Comparison of ENCODE assay signal across 8 mouse cellular contexts in the genomic region with DNA sequence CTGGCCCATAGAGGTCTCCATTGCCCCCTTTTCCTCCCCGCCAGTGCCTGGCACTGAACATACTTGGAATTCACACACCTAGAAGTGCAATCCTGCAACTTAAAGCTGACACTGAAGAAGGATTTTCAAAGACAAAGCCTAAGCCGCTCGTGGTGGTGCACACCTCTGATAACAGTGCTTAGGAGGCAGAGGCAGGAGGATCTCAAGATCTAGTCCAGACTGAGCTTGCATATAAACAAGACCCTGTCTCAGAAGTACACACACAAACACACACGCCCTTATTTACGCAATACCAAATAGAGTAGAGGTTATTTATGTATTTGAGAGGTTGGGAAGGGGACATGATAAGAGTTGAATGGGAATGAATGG. TPM values are rescaled to one million over a fixed set of nuclear protein-coding genes. Genes with fewer than 3 reads are reported as not detected.
DNase-seq lines count a peak whose midpoint lies in the region; ATAC-seq and TF ChIP-seq lines count a peak whose summit lies in the region.

No protein-coding gene starts in this region.

- WGBS in heart, embryonic 11.5 days (ENCODE audit: insufficient replicate concordance): 47% methylated on average over 5 of the region's 5 CpGs
- WGBS in forebrain, embryonic 12.5 days: 51% methylated on average over 5 of the region's 5 CpGs
- WGBS in liver, embryonic 15.5 days (ENCODE audit: insufficient replicate concordance): 41% methylated on average over 5 of the region's 5 CpGs

- H3K4me1 ChIP-seq in heart, embryonic 11.5 days (ENCODE audit: control insufficient read depth, insufficient read depth, low read length): no peaks in the 10 kb centered on the region
- H3K4me1 ChIP-seq in forebrain, embryonic 12.5 days: 0 out of 2 replicates have a peak, but pooled peaks cover 2% of the 10 kb centered on the region
- peaks cover 7% of the 10 kb centered on the region; the same call in 1 of the 2 replicates for H3K4me1 ChIP-seq in liver, embryonic 15.5 days (replicated peaks)

- H3K4me2 ChIP-seq in heart, embryonic 11.5 days: peak overlapping the region; percentile 51
- H3K4me2 ChIP-seq in forebrain, embryonic 12.5 days: peak overlapping the region; percentile 36
- H3K4me2 ChIP-seq in liver, embryonic 15.5 days: peak overlapping the region; percentile 61

- no peaks in the 10 kb centered on the region for H3K36me3 ChIP-seq in heart, embryonic 11.5 days (ENCODE audit: control insufficient read depth, insufficient read depth, low read length)
- no peaks in the 10 kb centered on the region for H3K36me3 ChIP-seq in C2C12 (ENCODE audit: control insufficient read depth, insufficient read depth)
- no peaks in the 10 kb centered on the region for H3K36me3 ChIP-seq in forebrain, embryonic 12.5 days (replicated peaks)
- no peaks in the 10 kb centered on the region for H3K36me3 ChIP-seq in liver, embryonic 15.5 days (replicated peaks)

- no peak for DNase-seq in heart, postnatal 36 days
- DNase-seq in adrenal gland, adult 8-10 months: no peak
- no peak for DNase-seq in gastrocnemius, postnatal 14 days
- DNase-seq in cerebellum, adult 11 months: no peak

- no peak for ATAC-seq in heart, embryonic 11.5 days (replicated peaks; ENCODE audit: insufficient number of reproducible peaks, low FRiP score, low TSS enrichment)
- peak; percentile 48; the same call in 1 of the 2 replicates for ATAC-seq in forebrain, embryonic 12.5 days (ENCODE audit: low FRiP score)
- ATAC-seq in liver, embryonic 15.5 days (ENCODE audit: insufficient read depth): peak; percentile 15

- peak overlapping the region; percentile 2 for H3ac ChIP-seq in C2C12 (ENCODE audit: control insufficient read depth, insufficient read length, low read depth)

- peak overlapping the region; percentile 70 for H3K27ac ChIP-seq in heart, embryonic 11.5 days (ENCODE audit: low read depth, low read length)
- peak overlapping the region; percentile 69; the same call in 1 of the 2 replicates for H3K27ac ChIP-seq in forebrain, embryonic 12.5 days
- peak overlapping the region; percentile 76 for H3K27ac ChIP-seq in liver, embryonic 15.5 days (replicated peaks)

- peaks cover 41% of the 10 kb centered on the region for H3K79me2 ChIP-seq in C2C12 (ENCODE audit: control insufficient read depth, insufficient read depth)

- intact Hi-C loops in heart, postnatal 36 days (cut with DNase I): loop anchor here (2.0 kb wide), 2 partner anchors 31 to 39 kb away; a partner anchor contains a TSS
- intact Hi-C loops in gastrocnemius, postnatal 14 days (cut with DNase I; ENCODE audit: low total_unique reads): no loop called here

- peaks cover 37% of the 10 kb centered on the region for H3K79me3 ChIP-seq in C2C12 (ENCODE audit: low read depth)

- no peaks in the 10 kb centered on the region for H3K9me3 ChIP-seq in heart, embryonic 11.5 days (replicated peaks; ENCODE audit: control insufficient read depth, low read length)
- H3K9me3 ChIP-seq in forebrain, embryonic 12.5 days: no peaks in the 10 kb centered on the region
- no peaks in the 10 kb centered on the region for H3K9me3 ChIP-seq in liver, embryonic 15.5 days (replicated peaks)

- H3K27me3 ChIP-seq in heart, embryonic 11.5 days (ENCODE audit: control insufficient read depth, insufficient read depth, low read length): no peaks in the 10 kb centered on the region
- H3K27me3 ChIP-seq in C2C12 (ENCODE audit: control insufficient read depth, insufficient read depth, insufficient read length): no peaks in the 10 kb centered on the region
- H3K27me3 ChIP-seq in forebrain, embryonic 12.5 days: no peaks in the 10 kb centered on the region
- no peaks in the 10 kb centered on the region for H3K27me3 ChIP-seq in liver, embryonic 15.5 days

- no peak for TF ChIP-seq CTCF in C2C12 (IDR thresholded peaks at IDR 0.05; ENCODE audit: control insufficient read depth, insufficient read depth, insufficient read length)

- peak overlapping the region; percentile 61; the same call in 1 of the 2 replicates for H3K9ac ChIP-seq in heart, embryonic 11.5 days (ENCODE audit: low read depth, low read length)
- H3K9ac ChIP-seq in forebrain, embryonic 12.5 days: no peak overlapping the region
- peak overlapping the region; percentile 43 for H3K9ac ChIP-seq in liver, embryonic 15.5 days

- H3K4me3 ChIP-seq in heart, embryonic 11.5 days (ENCODE audit: low read depth, low read length): peak overlapping the region; percentile 38
- no peak overlapping the region for H3K4me3 ChIP-seq in C2C12 (ENCODE audit: insufficient read depth, poor library complexity, severe bottlenecking)
- H3K4me3 ChIP-seq in forebrain, embryonic 12.5 days (replicated peaks): peak overlapping the region; percentile 50
- H3K4me3 ChIP-seq in liver, embryonic 15.5 days (replicated peaks): peak overlapping the region; percentile 72

TF ChIP-seq in C2C12, 6 proteins besides CTCF, POLR2A, EP300 and RAD21:
- no peak for TF ChIP-seq MAX (IDR thresholded peaks at IDR 0.05)
- TF ChIP-seq MYOD1 (IDR thresholded peaks at IDR 0.05; ENCODE audit: control insufficient read depth, insufficient read length, low read depth): no peak
- no peak for TF ChIP-seq CEBPB (IDR thresholded peaks at IDR 0.05; ENCODE audit: low read depth)
- no peak for TF ChIP-seq USF1 (IDR thresholded peaks at IDR 0.05; ENCODE audit: low read depth)
- no peak for TF ChIP-seq MYOG (IDR thresholded peaks at IDR 0.05; ENCODE audit: control insufficient read depth, extremely low read depth, insufficient read length)
- TF ChIP-seq FOSL1 (IDR thresholded peaks at IDR 0.05; ENCODE audit: insufficient read depth, low read length, poor library complexity, severe bottlenecking): no peak

RNA-seq across cellular contexts. Expression of a gene that starts 0.5 kb away (rescaled TPM):
- polyA plus RNA-seq in heart, embryonic 11.5 days (2014; fragmentation: Nextera tagmentation; extraction: Ambion mirVana): 9.8 and 13.3 TPM in 2 replicates
- total RNA-seq in heart, postnatal 36 days (2021): under 1 TPM; 0.38 to 0.58 TPM
- polyA plus RNA-seq in C2C12 (2012; fragmentation: generic; extraction: Trizol): 6.2 TPM
- 17.9 and 18.5 TPM in 2 replicates for polyA plus RNA-seq in forebrain, embryonic 12.5 days (2016; fragmentation: Nextera tagmentation; extraction: Ambion mirVana)
- polyA plus RNA-seq in liver, embryonic 15.5 days (2015; fragmentation: Nextera tagmentation; extraction: Ambion mirVana): 9.2 and 9.6 TPM in 2 replicates
- total RNA-seq in adrenal gland, adult 8-10 months (2022): under 1 TPM; 0.28 to 0.41 (median 0.32) TPM
- total RNA-seq in gastrocnemius, postnatal 14 days (2021): under 1 TPM; 0.69 to 0.88 TPM

RNA-seq across cellular contexts. Expression of a gene that starts 31.8 kb away (rescaled TPM):
- 515 and 606 TPM in 2 replicates for polyA plus RNA-seq in heart, embryonic 11.5 days (2014; fragmentation: Nextera tagmentation; extraction: Ambion mirVana)
- total RNA-seq in heart, postnatal 36 days (2021): 100 to 1,000 TPM; 623 to 693 TPM
- polyA plus RNA-seq in C2C12 (2012; fragmentation: generic; extraction: Trizol): 2,633 TPM
- 531 and 555 TPM in 2 replicates for polyA plus RNA-seq in forebrain, embryonic 12.5 days (2016; fragmentation: Nextera tagmentation; extraction: Ambion mirVana)
- polyA plus RNA-seq in liver, embryonic 15.5 days (2015; fragmentation: Nextera tagmentation; extraction: Ambion mirVana): 379 and 405 TPM in 2 replicates
- 1,000 to 10,000 TPM in 2 of 4 experiments, 100 to 1,000 TPM in 2; 839 to 1,175 (median 999) TPM for total RNA-seq in adrenal gland, adult 8-10 months (2022)
- total RNA-seq in gastrocnemius, postnatal 14 days (2021): 100 to 1,000 TPM; 766 to 779 TPM

RNA-seq across cellular contexts. Expression of a gene that starts 38.2 kb away (rescaled TPM):
- 50.9 and 54.2 TPM in 2 replicates for polyA plus RNA-seq in heart, embryonic 11.5 days (2014; fragmentation: Nextera tagmentation; extraction: Ambion mirVana)
- 10 to 100 TPM; 16.2 to 18.8 TPM for total RNA-seq in heart, postnatal 36 days (2021)
- 89.0 TPM for polyA plus RNA-seq in C2C12 (2012; fragmentation: generic; extraction: Trizol)
- polyA plus RNA-seq in forebrain, embryonic 12.5 days (2016; fragmentation: Nextera tagmentation; extraction: Ambion mirVana): 82.2 and 84.4 TPM in 2 replicates
- 29.1 and 39.0 TPM in 2 replicates for polyA plus RNA-seq in liver, embryonic 15.5 days (2015; fragmentation: Nextera tagmentation; extraction: Ambion mirVana)
- total RNA-seq in adrenal gland, adult 8-10 months (2022): 10 to 100 TPM; 17.4 to 90.6 (median 27.7) TPM
- total RNA-seq in gastrocnemius, postnatal 14 days (2021): 10 to 100 TPM; 23.9 to 28.3 TPM
